Mouse (Mus musculus): ENCODE results near the gene Gm42372.
"Not testable (repeated sequence)": the region's sequence is repeated elsewhere in the genome, so short reads cannot be mapped to it uniquely, and the experiment has no call there.

Gm42372 gene

DNA sequence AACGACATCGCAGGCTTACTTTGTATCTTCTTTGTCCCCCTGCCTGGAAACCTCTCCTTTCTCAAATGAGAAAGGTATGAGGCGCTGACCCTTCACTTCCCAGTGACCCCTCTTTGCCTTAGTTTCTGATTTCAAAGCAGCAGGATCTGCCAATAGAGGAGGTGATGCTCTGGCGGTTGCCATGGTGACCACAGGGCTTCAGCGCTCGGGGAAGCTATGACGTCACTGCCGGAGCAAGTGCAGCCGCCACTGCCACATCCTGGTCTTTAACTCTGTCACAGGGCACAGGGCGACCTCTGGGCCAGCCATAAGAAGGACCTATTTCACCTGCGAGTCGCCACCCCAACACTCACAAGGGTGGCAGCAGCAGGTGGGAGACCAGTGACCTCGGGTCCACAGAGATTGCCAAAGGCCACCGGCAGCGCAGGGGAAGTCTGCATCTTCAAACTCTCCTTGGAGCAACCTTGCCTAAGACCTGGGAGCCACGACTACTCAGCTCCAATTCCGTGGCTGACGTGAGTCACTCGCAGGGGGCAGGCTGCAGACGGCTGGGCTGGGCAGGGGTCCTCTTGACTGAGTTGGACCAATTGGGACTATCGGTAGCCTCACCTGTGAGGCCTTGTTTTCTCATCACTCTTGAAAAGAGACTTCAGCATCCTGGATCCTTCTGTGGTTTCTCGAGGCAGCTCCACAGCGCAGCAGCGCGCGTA lies at the start of gene Gm42372:
Gm42372 (plus strand) TSS at position 228 of the 710 bp plus-strand sequence.
- DNase-seq: peak; percentile 86

DNA sequence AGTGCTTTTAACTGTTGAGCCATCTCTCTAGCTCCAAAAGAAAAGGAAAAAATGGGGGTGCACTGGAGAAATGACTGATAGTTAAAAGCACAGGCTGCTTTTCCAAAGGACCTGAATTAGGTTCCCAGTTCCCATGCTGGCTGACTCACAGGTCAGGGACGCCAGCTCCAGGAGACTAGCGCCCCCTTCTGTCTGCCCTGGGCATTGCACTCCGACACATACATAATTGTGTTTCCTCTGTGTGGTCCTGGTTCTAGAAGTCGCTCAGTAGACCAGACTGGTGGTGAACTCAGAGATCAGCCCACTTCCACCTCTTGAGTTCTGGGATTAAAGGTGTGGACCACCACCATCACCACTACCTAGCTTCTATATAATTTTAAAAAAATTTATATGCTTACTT lies 45.6 kb upstream of the Gm42372 start:
- no peak for DNase-seq

DNA sequence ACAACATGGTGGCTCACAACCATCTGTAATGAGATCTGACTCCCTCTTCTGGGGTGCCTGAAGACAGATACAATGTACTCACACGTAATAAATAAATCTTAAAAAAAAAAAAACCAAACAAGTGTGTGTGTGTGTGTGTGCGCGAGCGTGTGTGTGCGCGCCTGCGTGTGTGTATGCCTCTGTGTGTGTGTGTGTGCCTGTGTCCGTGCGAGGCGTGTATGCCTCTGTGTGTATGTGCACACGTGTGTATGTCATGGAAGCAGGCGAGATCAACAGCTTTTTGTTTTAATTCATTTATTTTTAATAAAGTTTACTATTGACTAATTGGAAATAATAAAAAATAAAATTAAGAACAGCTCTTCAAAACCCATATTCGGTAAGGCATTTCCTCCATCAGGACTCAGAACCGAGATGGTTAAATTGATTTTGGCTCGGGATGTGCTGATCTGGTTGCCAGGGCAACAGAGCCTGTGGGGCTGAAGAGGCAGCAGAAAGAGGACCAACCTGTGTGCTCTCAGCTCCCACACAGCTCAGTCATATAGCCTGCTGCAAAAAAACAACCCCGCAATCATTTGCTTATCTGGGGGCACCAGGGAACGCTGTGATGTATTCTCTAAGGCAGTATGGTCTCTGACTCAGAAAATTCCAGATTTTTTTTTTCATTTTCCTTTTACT lies 44.6 kb upstream of the Gm42372 start:
- no peak for DNase-seq

DNA sequence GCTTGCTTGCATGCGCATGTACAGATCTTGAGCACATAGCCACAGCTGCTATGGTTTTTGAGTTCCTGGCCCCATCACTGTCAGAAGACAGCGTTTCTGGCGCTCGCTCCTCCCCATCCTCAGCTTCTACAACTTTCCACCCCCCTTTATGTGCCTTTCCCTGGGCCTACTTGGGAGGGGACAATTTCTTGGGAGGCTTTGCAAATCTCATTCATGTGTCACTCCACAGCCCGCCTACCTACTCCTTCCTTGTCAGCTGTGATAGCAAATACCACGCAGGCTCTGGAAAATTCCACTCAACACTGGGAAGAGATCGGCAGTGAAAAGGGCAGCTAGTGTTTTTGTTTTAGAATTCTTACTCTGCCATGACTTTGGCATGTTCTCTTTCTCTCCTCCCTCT lies 42.6 kb upstream of the Gm42372 start:
- DNase-seq: no peak

DNA sequence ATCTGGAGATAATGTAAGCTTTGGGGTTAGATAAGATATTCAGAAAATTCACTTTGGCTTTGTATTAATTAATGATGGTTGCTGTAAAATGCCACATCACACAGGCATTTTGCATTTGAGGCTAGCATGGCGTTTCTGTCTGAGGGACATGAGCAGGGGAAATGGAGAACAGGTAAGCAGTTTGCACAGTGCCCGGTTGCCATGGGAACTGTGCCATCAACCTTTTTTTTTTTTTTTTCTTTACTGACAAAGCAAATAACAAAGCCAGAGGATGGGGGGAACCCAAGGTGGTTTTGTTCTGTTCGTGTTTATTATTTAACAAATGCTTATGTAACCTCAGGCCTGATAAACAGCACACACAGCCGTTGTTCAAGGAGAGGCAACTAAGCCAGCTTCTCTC lies 40.0 kb upstream of the Gm42372 start:
- no peak for DNase-seq

DNA sequence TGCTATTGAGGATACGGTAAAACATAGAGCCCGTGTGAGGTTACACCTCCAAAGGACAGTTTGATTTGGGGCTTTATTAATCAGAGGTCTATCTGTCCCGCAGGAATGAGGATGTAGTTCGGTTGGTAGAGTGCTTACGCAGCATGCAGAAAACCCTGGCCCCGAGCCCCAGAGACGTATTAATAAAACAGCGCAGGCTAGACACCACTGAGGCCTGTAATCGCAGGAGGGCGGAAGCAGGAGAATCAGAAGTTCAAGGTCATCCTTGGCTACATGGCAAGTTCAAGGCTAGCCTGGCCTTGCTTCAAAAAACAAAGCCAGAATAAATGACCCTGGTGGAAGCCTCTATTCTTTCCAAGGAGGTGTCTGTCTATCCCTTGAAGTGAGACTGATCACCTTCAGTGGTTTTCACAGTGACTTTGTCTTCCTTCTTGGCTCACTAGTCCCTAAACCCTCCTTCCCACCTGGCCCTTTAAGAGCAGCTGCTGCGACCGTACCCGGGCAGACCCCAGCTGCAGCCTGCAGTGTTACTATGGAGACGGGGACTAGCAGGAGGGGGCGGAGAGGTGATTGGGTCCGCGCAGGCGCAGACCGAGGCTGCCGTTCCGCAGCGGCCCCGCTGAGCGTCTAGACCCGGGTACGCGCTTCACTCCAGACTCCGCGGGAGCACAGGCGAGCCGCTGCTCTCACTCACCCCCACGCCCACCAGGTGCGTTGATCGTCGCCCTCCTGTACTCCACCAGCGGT lies 38.7 kb upstream of the Gm42372 start, which contains the start of gene Pnmal2:
Pnmal2 (plus strand) TSS at position 622 of the 747 bp plus-strand sequence.
- DNase-seq: peak; percentile 90

DNA sequence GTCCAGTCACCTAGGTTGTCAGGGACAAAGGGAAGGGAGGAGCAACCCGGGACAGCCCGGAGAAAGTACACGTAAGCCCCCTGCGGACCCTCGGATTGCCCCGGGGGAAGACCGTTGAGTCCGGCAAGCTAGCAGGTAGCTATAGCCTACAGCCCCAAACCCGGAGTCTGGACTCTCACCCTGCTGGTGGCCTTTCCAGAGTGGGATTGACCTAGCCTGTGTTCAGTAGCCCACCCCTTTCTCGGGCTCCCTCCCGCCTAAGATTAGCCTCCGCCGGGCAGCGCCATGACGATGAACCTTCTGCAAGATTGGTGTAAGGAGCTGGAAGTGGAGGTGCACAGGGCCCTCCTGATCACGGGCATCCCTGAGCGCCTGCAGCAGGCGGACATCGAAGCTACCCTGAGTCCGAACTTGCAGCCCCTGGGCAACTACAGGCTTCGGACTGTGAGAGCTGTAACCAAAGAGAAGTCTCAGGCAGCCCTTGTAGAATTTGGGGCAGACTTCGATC lies 38.0 kb upstream of the Gm42372 start:
- no peak for DNase-seq

DNA sequence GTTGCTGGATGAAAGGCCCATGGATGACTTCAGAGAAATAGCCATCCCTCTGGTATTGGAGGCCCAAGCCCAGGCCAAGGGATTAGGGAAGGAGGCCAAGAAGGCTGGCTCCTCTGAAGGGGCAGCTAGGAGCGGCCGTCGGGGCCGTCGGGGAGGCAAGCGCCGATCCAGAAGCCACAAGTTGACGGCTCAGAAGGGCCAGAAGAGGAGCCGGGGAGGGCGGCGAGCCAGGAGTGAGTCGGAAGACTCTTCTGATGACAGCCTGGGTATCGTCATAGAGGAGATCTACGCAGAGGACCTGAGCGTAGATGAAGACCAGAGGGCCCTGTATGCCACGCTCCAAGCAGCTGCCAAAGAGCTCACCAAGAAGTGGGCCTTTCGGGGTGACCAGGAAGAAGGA lies 37.5 kb upstream of the Gm42372 start:
- peak; percentile 59 for DNase-seq

DNA sequence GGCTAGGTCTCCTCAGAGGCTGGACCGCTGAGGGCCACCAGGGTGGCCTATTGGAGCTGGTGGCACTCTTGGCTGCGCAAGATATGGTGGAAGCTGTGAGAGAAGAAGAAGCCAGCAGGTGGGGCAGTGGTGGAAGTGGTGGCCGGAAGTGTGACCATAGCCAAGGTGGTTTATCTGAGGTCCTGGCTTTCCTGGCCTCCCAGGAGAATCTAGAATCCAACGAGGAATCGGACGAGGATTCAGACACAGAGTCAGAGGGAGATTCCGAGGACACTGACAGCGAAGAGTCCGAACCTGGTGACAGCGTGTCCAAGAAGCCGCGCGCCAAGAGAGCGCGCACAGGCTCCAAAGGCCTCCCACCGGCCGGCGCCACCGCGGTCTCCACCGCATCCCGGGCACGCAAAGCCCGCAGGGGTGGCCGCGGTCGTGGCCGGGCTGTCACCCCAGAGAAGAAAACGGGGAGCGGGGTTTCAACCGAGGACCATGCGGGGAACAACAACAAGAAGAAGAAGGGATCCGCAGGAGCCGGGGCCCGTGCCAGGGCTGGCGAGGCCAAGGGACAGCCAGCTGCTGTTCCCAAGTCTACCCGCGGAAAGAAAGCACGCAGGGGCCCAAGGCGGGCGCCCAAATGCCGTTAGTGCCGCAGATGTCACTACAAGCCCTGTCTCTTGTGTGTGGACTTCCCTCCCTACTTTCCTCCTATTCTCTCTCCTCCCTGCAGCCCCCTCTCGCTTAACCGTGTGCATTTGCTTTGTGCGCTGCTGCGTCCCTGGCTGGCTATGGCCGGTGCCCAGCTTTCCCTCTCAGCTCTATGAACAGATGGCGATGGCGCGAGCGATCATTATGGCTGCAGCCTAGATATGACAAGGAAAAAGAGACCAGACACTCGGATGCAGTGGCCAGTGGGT lies 36.2 kb upstream of the Gm42372 start:
- peak; percentile 74 for DNase-seq

DNA sequence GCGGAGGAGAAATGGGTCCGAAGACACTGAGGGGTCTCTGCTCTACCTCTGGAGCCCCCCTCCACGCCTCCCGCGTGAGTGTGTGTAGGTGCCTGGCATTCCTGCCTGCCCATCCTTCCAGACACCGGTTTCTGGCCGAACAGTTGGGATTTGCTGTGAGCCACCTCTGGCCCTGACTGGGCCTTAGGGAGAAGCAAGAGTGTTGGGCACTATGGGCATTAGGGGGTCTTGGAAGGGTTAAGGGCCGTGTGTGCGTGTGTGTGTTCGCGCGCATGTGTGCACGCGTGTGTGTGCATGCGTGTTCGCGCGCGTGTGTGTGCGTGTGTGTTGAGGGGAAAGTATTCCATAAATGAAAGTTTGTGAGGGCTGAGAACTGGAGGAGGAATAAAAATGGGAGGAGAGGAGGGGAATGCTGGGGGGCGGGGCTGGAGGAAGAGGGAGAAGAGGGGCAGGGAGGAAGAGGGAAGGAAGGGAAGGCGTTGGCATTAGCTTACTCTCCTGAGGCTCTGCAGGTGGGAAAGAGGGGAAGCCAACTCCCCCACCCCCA lies 35.5 kb upstream of the Gm42372 start:
- no peak for DNase-seq

DNA sequence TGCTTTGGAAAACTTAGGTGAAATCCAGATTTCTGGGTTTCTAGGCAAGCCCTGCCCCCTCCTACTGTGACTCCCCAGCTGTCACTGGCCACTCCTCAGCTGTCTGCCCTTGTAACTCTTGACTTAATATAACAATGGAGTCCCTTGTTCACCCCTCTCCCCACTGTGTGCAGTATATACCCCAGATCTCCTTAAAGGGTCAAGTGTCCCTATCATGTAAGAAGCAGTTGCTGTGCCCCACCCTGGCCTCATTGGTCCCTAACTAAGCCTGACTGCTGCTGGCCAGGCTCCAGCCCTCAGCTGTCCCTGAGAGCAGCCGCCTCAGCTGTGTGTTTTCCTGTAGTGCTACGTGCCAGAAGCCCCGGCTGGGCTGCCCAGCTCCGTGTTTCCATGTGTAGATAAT lies 34.9 kb upstream of the Gm42372 start:
- no peak for DNase-seq

DNA sequence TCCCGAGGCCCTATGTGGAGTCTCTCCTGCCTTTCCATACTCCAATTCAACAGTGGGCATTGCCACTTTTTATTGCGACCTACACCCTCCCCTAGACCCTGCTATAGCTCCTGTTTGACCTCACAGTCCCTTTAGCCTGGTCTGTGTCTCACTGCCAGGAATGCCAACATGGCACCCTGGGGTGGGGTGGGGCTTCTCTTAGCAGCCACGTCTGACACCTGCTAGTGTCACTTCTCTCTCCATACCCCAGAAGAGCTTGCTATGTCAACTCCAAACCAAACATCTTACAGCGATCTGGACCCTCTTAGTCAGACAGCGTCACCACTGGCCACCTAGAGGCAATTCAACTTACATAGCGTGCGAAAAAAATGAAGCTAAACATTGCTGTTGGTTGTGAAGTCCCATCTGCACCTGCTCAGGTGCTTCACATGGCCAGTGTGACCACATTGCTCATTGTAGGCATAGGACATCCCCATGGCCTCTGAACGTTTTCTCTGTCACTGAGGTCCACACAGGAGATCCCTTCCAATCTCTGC lies 33.9 kb upstream of the Gm42372 start:
- no peak for DNase-seq

DNA sequence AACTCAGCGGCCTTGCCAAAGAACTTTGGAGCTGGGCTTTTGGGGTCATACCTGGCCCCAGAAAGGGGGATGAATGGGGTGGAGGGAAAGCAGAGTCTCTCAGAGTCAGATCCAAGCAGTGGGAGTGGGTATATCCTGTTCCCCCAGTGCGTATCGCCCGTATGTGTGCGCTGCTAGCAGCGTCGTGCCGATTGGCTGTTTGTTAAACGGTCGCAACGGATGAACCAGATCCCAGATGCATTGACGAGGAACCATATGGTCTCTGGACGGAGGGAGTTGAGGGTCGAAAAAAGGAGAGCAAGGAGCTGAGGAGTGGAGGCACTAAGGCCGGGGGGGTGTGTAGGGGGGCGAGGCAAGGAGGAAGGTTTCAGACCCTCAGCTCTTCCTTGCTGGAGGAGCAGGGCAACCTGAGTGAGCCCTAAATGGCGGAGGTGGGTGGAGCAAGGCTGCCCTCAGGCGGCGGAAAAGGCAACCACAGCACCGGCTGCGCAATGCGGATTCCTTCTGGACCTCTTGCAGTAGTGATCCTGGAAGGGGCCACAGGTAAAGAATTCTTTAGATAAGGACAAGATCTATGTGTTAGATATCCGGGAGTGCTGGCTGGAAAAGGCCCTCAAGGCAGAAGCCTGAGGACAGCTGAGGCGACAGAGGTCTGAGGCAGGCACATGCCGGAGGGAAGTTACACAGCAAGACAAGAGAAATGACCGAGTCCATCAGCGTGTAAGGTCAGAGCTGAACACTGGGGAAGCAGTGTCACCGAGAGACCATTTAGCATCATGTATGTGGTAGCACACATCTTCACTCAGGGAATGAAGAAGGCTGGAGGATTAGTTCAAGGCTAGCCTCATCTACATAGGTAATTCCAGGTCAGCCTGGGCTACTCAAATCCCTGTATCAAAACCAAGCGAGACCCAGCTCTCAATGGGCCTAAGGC lies 32.7 kb upstream of the Gm42372 start:
- DNase-seq: peak; percentile 87

DNA sequence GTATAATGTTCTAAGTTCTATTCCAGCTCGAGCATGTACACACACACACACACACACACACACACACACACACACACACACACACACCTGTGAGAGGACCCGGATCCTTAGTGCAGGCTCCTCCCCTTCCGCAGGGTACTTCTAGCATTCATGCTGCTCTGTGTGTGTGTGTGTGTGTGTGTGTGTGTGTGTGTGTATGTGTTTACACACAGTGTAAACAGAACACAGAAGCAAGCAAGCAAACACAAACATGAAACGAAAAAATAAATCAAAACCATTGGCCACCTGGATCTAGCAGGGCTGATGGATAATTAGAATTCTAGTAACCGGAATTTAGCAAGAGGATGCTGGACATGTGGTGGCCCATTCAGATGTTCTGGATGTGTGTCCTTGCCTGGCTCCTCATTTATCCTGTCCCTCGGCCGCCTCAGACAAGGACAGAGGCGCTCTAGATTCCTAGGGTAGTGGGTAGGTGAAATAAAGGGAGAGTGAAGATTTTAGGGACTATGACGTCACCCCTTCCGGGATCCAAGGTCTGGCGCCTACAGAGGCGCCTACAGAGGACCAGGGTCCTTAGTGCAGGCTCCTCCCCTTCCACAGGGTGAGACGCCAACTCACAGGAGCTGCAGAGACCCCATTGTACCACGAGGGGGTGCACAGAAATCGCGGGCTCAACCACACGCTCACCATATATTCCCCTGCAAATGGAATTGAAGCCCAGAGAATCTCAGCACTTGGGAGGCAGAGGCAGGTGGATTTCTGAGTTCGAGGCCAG lies 31.8 kb upstream of the Gm42372 start:
- peak; percentile 79 for DNase-seq

DNA sequence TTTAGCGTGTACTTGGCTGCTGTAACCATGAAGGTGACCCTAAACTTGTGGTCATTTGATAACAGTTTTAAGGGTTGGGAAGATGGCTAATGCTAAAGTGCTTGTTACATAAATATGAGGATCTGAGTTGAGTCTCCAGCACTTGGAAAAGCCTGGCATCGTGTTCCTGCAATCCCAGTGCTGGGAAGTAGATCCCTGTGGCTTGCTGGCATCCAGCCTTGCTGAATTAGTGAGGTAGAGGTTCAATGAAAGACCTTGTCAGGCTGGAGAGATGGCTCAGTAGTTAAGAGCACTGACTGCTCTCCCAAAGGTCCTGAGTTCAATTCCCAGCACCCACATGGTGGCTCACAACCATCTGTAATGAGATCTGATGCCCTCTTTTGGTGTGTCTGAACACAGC lies 29.1 kb upstream of the Gm42372 start:
- DNase-seq: not testable (repeated sequence)

DNA sequence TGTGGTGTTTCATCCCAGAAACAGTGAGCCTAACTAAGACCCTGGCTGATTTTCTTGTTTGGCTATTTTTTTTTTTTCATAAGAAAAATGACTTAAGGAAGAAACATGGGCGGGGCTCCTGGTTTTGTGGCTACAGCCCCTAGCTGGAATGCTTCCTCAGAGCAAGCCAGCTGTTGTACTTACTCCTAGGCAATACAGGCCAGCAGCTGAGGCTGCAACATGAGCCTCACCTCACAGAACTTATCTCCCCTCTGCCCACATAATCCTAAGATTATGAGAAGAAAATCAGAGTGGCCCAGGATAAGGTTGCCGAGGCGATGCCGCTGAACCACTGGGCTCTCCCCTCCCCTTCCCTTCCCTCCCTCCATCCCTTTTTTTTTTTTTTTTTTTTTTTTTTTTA lies 27.2 kb upstream of the Gm42372 start:
- no peak for DNase-seq

DNA sequence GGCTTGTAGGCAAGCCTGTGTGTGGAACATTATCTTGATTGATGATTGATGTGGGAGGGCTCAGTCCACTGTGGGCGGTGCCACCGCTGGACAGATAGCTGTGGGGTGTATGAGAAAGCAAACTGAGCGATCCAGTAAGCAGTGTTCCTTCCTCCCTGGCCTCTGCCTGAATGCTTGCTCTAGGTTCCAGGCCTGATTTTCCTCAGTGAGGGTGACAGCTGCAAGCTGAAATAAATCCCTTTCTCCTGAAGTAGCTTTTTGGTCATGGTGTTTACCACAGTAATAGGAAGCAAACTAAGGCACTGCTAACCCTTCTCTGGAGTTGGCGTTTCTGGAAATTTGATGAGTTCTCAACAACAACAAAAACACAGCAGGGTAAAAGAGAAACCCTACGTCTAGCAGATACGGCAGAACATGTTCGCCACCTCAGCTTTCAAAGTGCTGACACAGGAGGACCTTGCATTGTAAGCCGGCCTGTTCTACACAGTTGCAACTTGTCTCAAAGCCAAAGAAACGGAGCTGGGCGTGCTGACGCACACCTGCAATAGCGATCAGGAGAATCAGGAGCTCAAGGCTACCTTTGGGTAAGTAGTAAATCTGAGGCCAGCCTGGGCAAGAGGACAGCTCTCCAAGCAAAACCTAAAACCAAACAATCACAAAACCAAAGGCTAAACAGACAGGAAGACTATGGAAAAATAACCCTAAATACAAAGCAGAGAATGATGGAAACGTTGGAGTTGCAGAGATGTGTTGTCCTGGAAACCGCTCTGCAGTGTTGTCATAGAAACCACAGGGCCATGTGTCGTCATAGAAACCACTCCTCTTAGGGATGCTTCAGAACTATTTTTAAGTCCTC lies 26.2 kb upstream of the Gm42372 start:
- DNase-seq: no peak

DNA sequence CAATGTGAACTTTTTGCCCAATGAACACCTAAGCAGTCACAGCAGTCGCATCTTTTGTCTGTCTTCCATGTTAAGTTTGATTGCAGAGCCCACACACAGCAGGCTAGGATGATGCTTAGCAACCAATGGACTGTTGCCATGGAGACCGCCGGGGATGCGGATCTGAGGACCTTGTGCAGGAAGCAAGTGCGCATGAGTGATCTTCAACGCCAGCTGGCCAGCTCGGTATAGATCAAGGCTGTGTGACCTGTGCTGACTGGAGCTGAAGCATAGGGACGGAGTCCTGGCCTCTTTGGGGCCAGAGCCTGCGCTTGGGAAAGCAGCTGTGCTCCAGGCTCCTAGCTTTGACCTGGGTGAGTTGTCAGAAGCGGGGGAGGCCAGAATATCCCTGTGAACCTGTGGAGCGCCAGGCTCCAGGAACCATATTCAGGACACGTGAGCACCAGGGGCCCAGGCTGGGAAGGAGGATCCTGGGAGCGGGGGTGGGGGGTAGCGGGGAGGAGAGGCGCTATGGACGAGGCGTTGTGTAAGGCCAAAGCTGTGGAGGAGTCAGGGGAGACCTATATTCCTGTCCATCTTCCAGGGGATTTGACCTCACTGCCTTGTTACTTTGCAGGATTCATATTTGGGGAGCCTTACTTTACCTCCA lies 23.2 kb upstream of the Gm42372 start, which contains the start of gene Pnmal1:
Pnmal1 (plus strand) TSS at position 141 of the 649 bp plus-strand sequence.
- DNase-seq: peak; percentile 82
